ENCODE assay signal across 8 mouse cellular contexts in genomic region chr13:94173633-94174576, GRCm38 (mm10).
DNase-seq lines count a peak whose midpoint lies in the region; ATAC-seq and TF ChIP-seq lines count a peak whose summit lies in the region.

No protein-coding gene starts in this region.

- peak; percentile 65 for ATAC-seq in liver, embryonic 13.5 days (ENCODE audit: low read depth)
- ATAC-seq in neural tube, embryonic 13.5 days (ENCODE audit: low read depth) = peak; percentile 48

- no peak overlapping the region for H3K27ac ChIP-seq in ES-Bruce4 (ENCODE audit: insufficient read depth, low read length)
- no peak overlapping the region for H3K27ac ChIP-seq in kidney, adult 2 months (ENCODE audit: insufficient read depth, low read depth, low read length)
- peak overlapping the region; percentile 23 for H3K27ac ChIP-seq in liver, embryonic 13.5 days
- H3K27ac ChIP-seq in neural tube, embryonic 13.5 days (replicated peaks) = no peak overlapping the region

- WGBS in kidney, adult 2 months = 19% methylated on average over 55 of the region's 55 CpGs
- 1% methylated on average over 55 of the region's 55 CpGs for WGBS in liver, embryonic 13.5 days (ENCODE audit: insufficient replicate concordance)
- 4% methylated on average over 52 of the region's 55 CpGs for WGBS in neural tube, embryonic 13.5 days

- 0 out of 2 replicates have a peak, but pooled peaks cover 2% of the 10 kb centered on the region for H3K27me3 ChIP-seq in ES-Bruce4 (ENCODE audit: control insufficient read depth, insufficient read depth, low read length, poor library complexity, severe bottlenecking)
- H3K27me3 ChIP-seq in kidney, adult 2 months (replicated peaks; ENCODE audit: control insufficient read depth, insufficient read depth, low read length) = no peaks in the 10 kb centered on the region
- peaks cover 6% of the 10 kb centered on the region; the same call in 1 of the 2 replicates for H3K27me3 ChIP-seq in liver, embryonic 13.5 days
- H3K27me3 ChIP-seq in neural tube, embryonic 13.5 days = peaks cover 49% of the 10 kb centered on the region

- no peak overlapping the region for H3K9ac ChIP-seq in ES-Bruce4 (ENCODE audit: low read depth, poor library complexity, severe bottlenecking)
- peak overlapping the region; percentile 69 for H3K9ac ChIP-seq in liver, embryonic 13.5 days
- peak overlapping the region; percentile 72 for H3K9ac ChIP-seq in neural tube, embryonic 13.5 days

- TF ChIP-seq POLR2A in ES-Bruce4 (IDR thresholded peaks at IDR 0.05; ENCODE audit: insufficient read depth, low read length) = no peak
- no peak for TF ChIP-seq POLR2A in kidney, adult 2 months (IDR thresholded peaks at IDR 0.05; ENCODE audit: low read depth, low read length)

- TF ChIP-seq CTCF in ES-Bruce4 (IDR thresholded peaks at IDR 0.05; ENCODE audit: low read depth, low read length) = no peak
- TF ChIP-seq CTCF in kidney, adult 2 months (conservative IDR thresholded peaks at IDR 0.05; ENCODE audit: insufficient read depth, insufficient read length, low read depth, low read length) = no peak

- no peaks in the 10 kb centered on the region for H3K4me1 ChIP-seq in ES-Bruce4 (ENCODE audit: control insufficient read depth, insufficient read depth, low read length)
- 0 out of 2 replicates have a peak, but pooled peaks cover 3% of the 10 kb centered on the region for H3K4me1 ChIP-seq in kidney, adult 2 months (ENCODE audit: control insufficient read depth, insufficient read depth, low read length)
- H3K4me1 ChIP-seq in liver, embryonic 13.5 days (replicated peaks) = peaks cover 64% of the 10 kb centered on the region
- H3K4me1 ChIP-seq in neural tube, embryonic 13.5 days (replicated peaks) = peaks cover 32% of the 10 kb centered on the region

- TF ChIP-seq EP300 in ES-Bruce4 (IDR thresholded peaks at IDR 0.05; ENCODE audit: insufficient read depth, low read depth, low read length) = no peak

- H3K4me3 ChIP-seq in ES-Bruce4 (ENCODE audit: low read depth, low read length) = peak overlapping the region; percentile 28
- H3K4me3 ChIP-seq in kidney, adult 2 months (ENCODE audit: insufficient read depth, low read depth, low read length) = peak overlapping the region; percentile 47
- H3K4me3 ChIP-seq in liver, embryonic 13.5 days (replicated peaks) = peak overlapping the region; percentile 63
- H3K4me3 ChIP-seq in neural tube, embryonic 13.5 days = peak overlapping the region; percentile 50

- no peaks in the 10 kb centered on the region for H3K36me3 ChIP-seq in ES-Bruce4 (ENCODE audit: control insufficient read depth, insufficient read depth, low read length, poor library complexity, severe bottlenecking)
- no peaks in the 10 kb centered on the region for H3K36me3 ChIP-seq in kidney, adult 2 months (ENCODE audit: control insufficient read depth, insufficient read depth, low read length)
- H3K36me3 ChIP-seq in liver, embryonic 13.5 days = no peaks in the 10 kb centered on the region
- no peaks in the 10 kb centered on the region for H3K36me3 ChIP-seq in neural tube, embryonic 13.5 days

- peak; percentile 79 for DNase-seq in adrenal gland, adult 2 months
- peak; percentile 69 for DNase-seq in embryo, embryonic 11 days
- DNase-seq in heart, adult 8-10 months (ENCODE audit: low spot score) = peak; percentile 50
- DNase-seq in kidney, adult 2 months = peak; percentile 50
- DNase-seq in liver, embryonic 13.5 days = peak; percentile 50
- DNase-seq in urinary bladder, postnatal 25 days (ENCODE audit: low spot score) = peak; percentile 26

- peak overlapping the region; percentile 89 for H3K4me2 ChIP-seq in liver, embryonic 13.5 days
- H3K4me2 ChIP-seq in neural tube, embryonic 13.5 days = peak overlapping the region; percentile 96

- H3K9me3 ChIP-seq in ES-Bruce4 (replicated peaks; ENCODE audit: control insufficient read depth, insufficient read depth, low read length, poor library complexity, severe bottlenecking) = no peaks in the 10 kb centered on the region
- no peaks in the 10 kb centered on the region for H3K9me3 ChIP-seq in liver, embryonic 13.5 days (replicated peaks)
- H3K9me3 ChIP-seq in neural tube, embryonic 13.5 days = no peaks in the 10 kb centered on the region

Comparison
In these comparisons a context has a peak if more than half of its experiments do, and no peak if none do; other contexts are left out.
1. DNase-seq: peak in every context shown above with its lines; median percentile 79 in adrenal gland, adult 2 months; 69 in embryo, embryonic 11 days; 50 in heart, adult 8-10 months; 50 in kidney, adult 2 months; 50 in liver, embryonic 13.5 days; 26 in urinary bladder, postnatal 25 days.